Mouse (Mus musculus): ENCODE measurements around the gene Gcgr. TPM values are rescaled to one million over a fixed set of nuclear protein-coding genes. Genes with fewer than 3 reads are reported as not detected.

The Gcgr gene
- total RNA-seq, 1 experiment: 0.40 TPM

GRCm38 (mm10) chr11:120518558-120518957 is 11.9 kb upstream of the Gcgr start:
- TF ChIP-seq ZC3H11A (IDR thresholded peaks at IDR 0.05; ENCODE audit: borderline replicate concordance, low read depth, low read length) (no peak), MAFK (IDR thresholded peaks at IDR 0.05; ENCODE audit: insufficient read depth, low read depth, low read length) (no peak), HCFC1 (IDR thresholded peaks at IDR 0.05; ENCODE audit: borderline replicate concordance, insufficient read depth, low read length) (no peak), ZNF384 (IDR thresholded peaks at IDR 0.05; ENCODE audit: low read depth, low read length) (no peak), CHD2 (IDR thresholded peaks at IDR 0.05; ENCODE audit: low read depth, low read length) (no peak)
- Histone ChIP-seq H3K27ac (ENCODE audit: insufficient read depth, low read depth, low read length, poor library complexity, severe bottlenecking) (no peak overlapping the region), H3K36me3 (ENCODE audit: control insufficient read depth, insufficient read depth, low read length, poor library complexity, severe bottlenecking) (no peaks in the 10 kb centered on the region), H3K4me1 (ENCODE audit: control insufficient read depth in 2 of 2, insufficient read depth in 2 of 2, low read length in 2 of 2, poor library complexity in 1 of 2) (peaks cover 0 to 2% of the 10 kb centered on the region in 2 experiments; a peak in 1 of 4 replicates), H3K9ac (ENCODE audit: insufficient read depth, low read depth, low read length, poor library complexity, severe bottlenecking) (no peak overlapping the region), H3K9me3 (ENCODE audit: control insufficient read depth, insufficient read depth, low read depth, low read length) (no peaks in the 10 kb centered on the region), H3K4me3 (ENCODE audit: insufficient read depth in 1 of 2, low read depth in 1 of 2, low read length in 2 of 2, poor library complexity in 1 of 2, severe bottlenecking in 1 of 2) (no peak overlapping the region)
- no peak for DNase-seq (ENCODE audit: low read depth, low spot score)
- in situ Hi-C loops (cut with MboI; ENCODE audit: low sequenced_read_pairs in 2 of 2, unreplicated experiment in 2 of 2): no loop called here

- peaks cover 0 to 2% of the 10 kb centered on the region in 2 experiments; a peak in 1 of 4 replicates for H3K4me1 ChIP-seq (ENCODE audit: control insufficient read depth in 2 of 2, insufficient read depth in 2 of 2, low read length in 2 of 2, poor library complexity in 1 of 2)
- H3K27ac ChIP-seq (ENCODE audit: insufficient read depth, low read depth, low read length, poor library complexity, severe bottlenecking): no peak overlapping the region
- H3K9ac ChIP-seq (ENCODE audit: insufficient read depth, low read depth, low read length, poor library complexity, severe bottlenecking): no peak overlapping the region
- no peak overlapping the region for H3K4me3 ChIP-seq (ENCODE audit: insufficient read depth in 1 of 2, low read depth in 1 of 2, low read length in 2 of 2, poor library complexity in 1 of 2, severe bottlenecking in 1 of 2)
- H3K36me3 ChIP-seq (ENCODE audit: control insufficient read depth, insufficient read depth, low read length, poor library complexity, severe bottlenecking): no peaks in the 10 kb centered on the region
- in situ Hi-C loops (cut with MboI; ENCODE audit: low sequenced_read_pairs in 2 of 2, unreplicated experiment in 2 of 2): no loop called here
- no peak for DNase-seq (ENCODE audit: low read depth, low spot score)
- H3K9me3 ChIP-seq (ENCODE audit: control insufficient read depth, insufficient read depth, low read depth, low read length): no peaks in the 10 kb centered on the region
- TF ChIP-seq MAFK (IDR thresholded peaks at IDR 0.05; ENCODE audit: insufficient read depth, low read depth, low read length): no peak
- no peak for TF ChIP-seq CHD2 (IDR thresholded peaks at IDR 0.05; ENCODE audit: low read depth, low read length)
- TF ChIP-seq ZNF384 (IDR thresholded peaks at IDR 0.05; ENCODE audit: low read depth, low read length): no peak
- TF ChIP-seq ZC3H11A (IDR thresholded peaks at IDR 0.05; ENCODE audit: borderline replicate concordance, low read depth, low read length): no peak
- TF ChIP-seq HCFC1 (IDR thresholded peaks at IDR 0.05; ENCODE audit: borderline replicate concordance, insufficient read depth, low read length): no peak
Observed at GRCm38 (mm10) chr11:120519738-120520137, 10.8 kb upstream of the Gcgr start.

- in situ Hi-C loops (cut with MboI; ENCODE audit: low sequenced_read_pairs in 2 of 2, unreplicated experiment in 2 of 2): no loop called here
- Histone ChIP-seq H3K4me3 (ENCODE audit: insufficient read depth in 1 of 2, low read depth in 1 of 2, low read length in 2 of 2, poor library complexity in 1 of 2, severe bottlenecking in 1 of 2) (no peak overlapping the region), H3K9me3 (ENCODE audit: control insufficient read depth, insufficient read depth, low read depth, low read length) (no peaks in the 10 kb centered on the region), H3K27ac (ENCODE audit: insufficient read depth, low read depth, low read length, poor library complexity, severe bottlenecking) (no peak overlapping the region), H3K4me1 (ENCODE audit: control insufficient read depth in 2 of 2, insufficient read depth in 2 of 2, low read length in 2 of 2, poor library complexity in 1 of 2) (peaks cover 0 to 2% of the 10 kb centered on the region in 2 experiments; a peak in 1 of 4 replicates), H3K9ac (ENCODE audit: insufficient read depth, low read depth, low read length, poor library complexity, severe bottlenecking) (no peak overlapping the region), H3K36me3 (ENCODE audit: control insufficient read depth, insufficient read depth, low read length, poor library complexity, severe bottlenecking) (no peaks in the 10 kb centered on the region)
- no peak for DNase-seq (ENCODE audit: low read depth, low spot score)
- no peak for TF ChIP-seq CHD2 (IDR thresholded peaks at IDR 0.05; ENCODE audit: low read depth, low read length)
- TF ChIP-seq MAFK (IDR thresholded peaks at IDR 0.05; ENCODE audit: insufficient read depth, low read depth, low read length): no peak
- no peak for TF ChIP-seq HCFC1 (IDR thresholded peaks at IDR 0.05; ENCODE audit: borderline replicate concordance, insufficient read depth, low read length)
- no peak for TF ChIP-seq ZC3H11A (IDR thresholded peaks at IDR 0.05; ENCODE audit: borderline replicate concordance, low read depth, low read length)
- no peak for TF ChIP-seq ZNF384 (IDR thresholded peaks at IDR 0.05; ENCODE audit: low read depth, low read length)
Observed at GRCm38 (mm10) chr11:120520498-120520897, 10.0 kb upstream of the Gcgr start.

GRCm38 (mm10) chr11:120520967-120521540 is 9.4 kb upstream of the Gcgr start:
- Histone ChIP-seq H3K9ac (ENCODE audit: insufficient read depth, low read depth, low read length, poor library complexity, severe bottlenecking) (no peak overlapping the region), H3K27ac (ENCODE audit: insufficient read depth, low read depth, low read length, poor library complexity, severe bottlenecking) (no peak overlapping the region), H3K4me3 (ENCODE audit: insufficient read depth in 1 of 2, low read depth in 1 of 2, low read length in 2 of 2, poor library complexity in 1 of 2, severe bottlenecking in 1 of 2) (no peak overlapping the region), H3K9me3 (ENCODE audit: control insufficient read depth, insufficient read depth, low read depth, low read length) (no peaks in the 10 kb centered on the region), H3K4me1 (ENCODE audit: control insufficient read depth in 2 of 2, insufficient read depth in 2 of 2, low read length in 2 of 2, poor library complexity in 1 of 2) (no peaks in the 10 kb centered on the region), H3K36me3 (ENCODE audit: control insufficient read depth, insufficient read depth, low read length, poor library complexity, severe bottlenecking) (no peaks in the 10 kb centered on the region)
- in situ Hi-C loops (cut with MboI; ENCODE audit: low sequenced_read_pairs in 2 of 2, unreplicated experiment in 2 of 2): no loop called here
- TF ChIP-seq ZNF384 (IDR thresholded peaks at IDR 0.05; ENCODE audit: low read depth, low read length) (no peak), ZC3H11A (IDR thresholded peaks at IDR 0.05; ENCODE audit: borderline replicate concordance, low read depth, low read length) (no peak), HCFC1 (IDR thresholded peaks at IDR 0.05; ENCODE audit: borderline replicate concordance, insufficient read depth, low read length) (no peak), MAFK (IDR thresholded peaks at IDR 0.05; ENCODE audit: insufficient read depth, low read depth, low read length) (no peak)
- no peak for DNase-seq (ENCODE audit: low read depth, low spot score)
